Mouse (Mus musculus) midbrain, postnatal 0 days (tissue): ENCODE measurements at regions not wholly inside any gene's neighbourhood (a gene's known extent, or its start where the extent isn't known, plus 50 kb on each side); places are given as distances from the start of the nearest gene placed in this dataset.
A peak's percentile ranks its signal among the peaks of the same experiment; 100 is the strongest.

Source experiments
- ATAC-seq: fragments of 200-750 bp; cut with Nextera tagmentation; 2 replicates; pipeline ENCODE4 v1.8.0; 2017; ENCODE audit warnings: moderate number of reproducible peaks, mild to moderate bottlenecking, moderate TSS enrichment, moderate library complexity; ENCODE audit not compliant: low FRiP score
- DNase-seq: peaks from one replicate; pipeline ENCODE4 v3.0.0-alpha.2; 2015; ENCODE audit warnings: low spot score
- H3K27ac ChIP-seq: fragments of 300-500 bp; sonication (generic); 2 replicates; pipeline ENCODE4 v1.5.1; 2014; ENCODE audit warnings: low read depth, mild to moderate bottlenecking, low read length, mixed read lengths
- H3K27me3 ChIP-seq: fragments of 300-500 bp; sonication (generic); 2 replicates; pipeline ENCODE4 v1.6.1; 2014; ENCODE audit warnings: low read length, control low read depth, mixed read lengths; ENCODE audit not compliant: insufficient read depth
- H3K36me3 ChIP-seq: fragments of 300-500 bp; sonication (generic); 2 replicates; pipeline ENCODE4 v1.6.1; 2014; ENCODE audit warnings: low read length, control low read depth, mixed read lengths; ENCODE audit not compliant: insufficient read depth
- H3K4me1 ChIP-seq: fragments of 300-500 bp; sonication (generic); 2 replicates; pipeline ENCODE4 v1.6.1; 2014; ENCODE audit warnings: mild to moderate bottlenecking, control low read depth, antibody characterized with exemption, low read length, mixed read lengths; ENCODE audit not compliant: insufficient read depth
- H3K4me2 ChIP-seq: fragments of 300-500 bp; sonication (generic); 2 replicates; pipeline ENCODE4 v1.6.1; 2014; ENCODE audit warnings: low read depth, mild to moderate bottlenecking, low read length, mixed read lengths; ENCODE audit not compliant: poor library complexity, severe bottlenecking
- H3K4me3 ChIP-seq: fragments of 300-500 bp; sonication (generic); 2 replicates; pipeline ENCODE4 v1.5.1; 2014; ENCODE audit warnings: low read depth, mild to moderate bottlenecking, low read length, moderate library complexity
- H3K9ac ChIP-seq: fragments of 300-500 bp; sonication (generic); replicated peaks from 2 replicates; pipeline ENCODE4 v1.6.1; 2014; ENCODE audit warnings: mild to moderate bottlenecking, low read length, moderate library complexity, mixed read lengths; ENCODE audit not compliant: poor library complexity, severe bottlenecking
- H3K9me3 ChIP-seq: fragments of 300-500 bp; sonication (generic); 2 replicates; pipeline ENCODE4 v1.6.1; 2016; ENCODE audit warnings: low read length, control low read depth
- CTCF ChIP-seq: IDR thresholded peaks from 2 replicates; pipeline ENCODE4 v1.5.1; 2016; ENCODE audit warnings: antibody characterized with exemption, mild to moderate bottlenecking
- WGBS: fragments of 180-500 bp; shearing (Covaris S2); extraction: QIAGEN DNeasy Blood & Tissue Kit; methylation state at CpG from one replicate; pipeline ENCODE4 v1.1.7; 2014; 5-methylcytosine and 5-hydroxymethylcytosine counted together

GRCm38 (mm10) chr14:37238632-37239032 is 103.6 kb upstream of the Ghitm start:
- Histone ChIP-seq H3K27me3 (no peaks in the 10 kb centered on the region), H3K4me1 (no peaks in the 10 kb centered on the region), H3K9me3 (no peaks in the 10 kb centered on the region), H3K9ac (no peak overlapping the region), H3K4me2 (no peak overlapping the region), H3K27ac (no peak overlapping the region), H3K4me3 (no peak overlapping the region), H3K36me3 (no peaks in the 10 kb centered on the region)
- TF ChIP-seq CTCF = peak; percentile 86
- 25% methylated on average over 4 of the region's 4 CpGs for WGBS
- peak; percentile 96 for DNase-seq
- peak; percentile 88 for ATAC-seq

- WGBS = 54% methylated on average over 5 of the region's 5 CpGs
- peak; percentile 55 for DNase-seq
- no peaks in the 10 kb centered on the region for H3K4me1 ChIP-seq
- no peak for ATAC-seq
- H3K4me2 ChIP-seq = no peak overlapping the region
- H3K4me3 ChIP-seq = no peak overlapping the region
- H3K9me3 ChIP-seq = no peaks in the 10 kb centered on the region
- no peak overlapping the region for H3K27ac ChIP-seq
- H3K36me3 ChIP-seq = no peaks in the 10 kb centered on the region
- H3K9ac ChIP-seq = no peak overlapping the region
- no peak for TF ChIP-seq CTCF
- H3K27me3 ChIP-seq = no peaks in the 10 kb centered on the region
These were observed 102.1 kb upstream of the Ghitm start for GRCm38 (mm10) chr14:37237191-37237590.

DNA sequence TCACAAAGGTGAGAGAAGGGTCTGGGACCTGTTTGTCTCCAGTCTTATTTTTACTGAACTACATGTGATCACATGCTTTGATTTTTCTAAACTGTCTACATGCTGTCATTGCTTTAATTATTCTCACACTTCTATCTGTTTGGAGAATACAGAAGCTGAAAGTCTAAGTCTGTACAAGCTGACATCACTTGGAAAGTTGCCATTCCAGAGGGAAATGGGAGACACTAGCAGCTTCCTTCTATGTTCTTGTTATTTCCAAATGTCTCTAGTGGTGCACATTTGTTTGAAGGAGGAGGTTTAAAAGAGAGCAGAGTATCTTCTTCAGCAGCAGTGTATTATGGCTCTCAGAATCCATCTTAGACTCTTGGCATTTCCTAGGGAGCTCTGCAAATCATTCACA is 73.2 kb upstream of the Ghitm start:
- H3K9ac ChIP-seq = no peak overlapping the region
- H3K4me3 ChIP-seq = no peak overlapping the region
- ATAC-seq (no peak), DNase-seq (no peak)
- no peaks in the 10 kb centered on the region for H3K9me3 ChIP-seq
- no peaks in the 10 kb centered on the region for H3K36me3 ChIP-seq
- H3K4me1 ChIP-seq = no peaks in the 10 kb centered on the region
- no peak overlapping the region for H3K4me2 ChIP-seq
- no peaks in the 10 kb centered on the region for H3K27me3 ChIP-seq
- H3K27ac ChIP-seq = no peak overlapping the region
- TF ChIP-seq CTCF = no peak

- DNase-seq = peak; percentile 16
- WGBS = 65% methylated on average over 5 of the region's 5 CpGs
- no peak for ATAC-seq
- Histone ChIP-seq H3K4me3 (no peak overlapping the region), H3K27me3 (no peaks in the 10 kb centered on the region), H3K9me3 (no peaks in the 10 kb centered on the region), H3K4me2 (no peak overlapping the region), H3K27ac (no peak overlapping the region), H3K9ac (no peak overlapping the region), H3K4me1 (no peaks in the 10 kb centered on the region), H3K36me3 (no peaks in the 10 kb centered on the region)
- TF ChIP-seq CTCF = no peak
These were observed 54.7 kb upstream of the Ghitm start for GRCm38 (mm10) chr14:37189795-37190194.
